Mouse (Mus musculus): Measurements from ENCODE around the gene Slc22a5. TPM values are rescaled to one million over a fixed set of nuclear protein-coding genes. Genes with fewer than 3 reads are reported as not detected.
"Not testable (repeated sequence)": the region's sequence is repeated elsewhere in the genome, so short reads cannot be mapped to it uniquely, and the experiment has no call there.

The Slc22a5 gene
- polyA plus RNA-seq (2014; fragmentation: Nextera tagmentation; extraction: Ambion mirVana): 8.6 and 8.8 TPM in 2 replicates

GRCm38 (mm10) chr11:53891505-53892451 lies at the start of gene Slc22a5:
Gene Slc22a5 (minus strand): TSS chr11:53891660.
- H3K27ac ChIP-seq (replicated peaks; ENCODE audit: low read depth, low read length): peak within 1 kb of the TSS; percentile 37; the same call in 1 of the 2 replicates
- ATAC-seq (ENCODE audit: low FRiP score, low TSS enrichment): peak; percentile 98

GRCm38 (mm10) chr11:53931944-53932318 lies 40.5 kb upstream of the Slc22a5 start:
- not testable (repeated sequence) for H3K4me1 ChIP-seq (ENCODE audit: control insufficient read depth, insufficient read depth, low read length); H3K4me2 ChIP-seq (ENCODE audit: low read length); DNase-seq; H3K9ac ChIP-seq (replicated peaks; ENCODE audit: low read length); H3K4me3 ChIP-seq (replicated peaks; ENCODE audit: low read depth, low read length); ATAC-seq (ENCODE audit: low FRiP score, low TSS enrichment); H3K27me3 ChIP-seq (ENCODE audit: control insufficient read depth, insufficient read depth, low read length); H3K27ac ChIP-seq (replicated peaks; ENCODE audit: low read depth, low read length); H3K9me3 ChIP-seq (ENCODE audit: control insufficient read depth, low read length); H3K36me3 ChIP-seq (ENCODE audit: control insufficient read depth, insufficient read depth, low read length)
- 77% methylated on average over 4 of the region's 4 CpGs for WGBS

More at GRCm38 (mm10) chr11:53891505-53892451, at the start of gene Slc22a5:
- Histone ChIP-seq H3K9ac (replicated peaks; ENCODE audit: low read length) (peak within 1 kb of the TSS; percentile 65), H3K4me3 (replicated peaks; ENCODE audit: low read depth, low read length) (peak within 1 kb of the TSS; percentile 55), H3K36me3 (ENCODE audit: control insufficient read depth, insufficient read depth, low read length) (no peaks in the 10 kb centered on the region), H3K9me3 (ENCODE audit: control insufficient read depth, low read length) (no peaks in the 10 kb centered on the region), H3K4me2 (ENCODE audit: low read length) (peak within 1 kb of the TSS; percentile 76), H3K27me3 (ENCODE audit: control insufficient read depth, insufficient read depth, low read length) (no peaks in the 10 kb centered on the region), H3K4me1 (ENCODE audit: control insufficient read depth, insufficient read depth, low read length) (peaks cover 11% of the 10 kb centered on the region; the same call in 1 of the 2 replicates)
- 3% methylated on average over 63 of the region's 63 CpGs for WGBS
- DNase-seq: peak; percentile 98

GRCm38 (mm10) chr11:53931091-53931943 lies 39.9 kb upstream of the Slc22a5 start:
- Histone ChIP-seq H3K4me1 (ENCODE audit: control insufficient read depth, insufficient read depth, low read length) (no peaks in the 10 kb centered on the region), H3K9me3 (ENCODE audit: control insufficient read depth, low read length) (no peaks in the 10 kb centered on the region), H3K27ac (replicated peaks; ENCODE audit: low read depth, low read length) (no peak overlapping the region), H3K36me3 (ENCODE audit: control insufficient read depth, insufficient read depth, low read length) (no peaks in the 10 kb centered on the region), H3K27me3 (ENCODE audit: control insufficient read depth, insufficient read depth, low read length) (no peaks in the 10 kb centered on the region), H3K4me3 (replicated peaks; ENCODE audit: low read depth, low read length) (no peak overlapping the region), H3K4me2 (ENCODE audit: low read length) (no peak overlapping the region), H3K9ac (replicated peaks; ENCODE audit: low read length) (no peak overlapping the region)
- no peak for ATAC-seq (ENCODE audit: low FRiP score, low TSS enrichment)
- DNase-seq: peak; percentile 79
- WGBS: 36% methylated on average over 17 of the region's 17 CpGs

- no peaks in the 10 kb centered on the region for H3K36me3 ChIP-seq (ENCODE audit: control insufficient read depth, insufficient read depth, low read length)
- H3K4me3 ChIP-seq (replicated peaks; ENCODE audit: low read depth, low read length): no peak overlapping the region
- no peak overlapping the region for H3K4me2 ChIP-seq (ENCODE audit: low read length)
- no peaks in the 10 kb centered on the region for H3K27me3 ChIP-seq (ENCODE audit: control insufficient read depth, insufficient read depth, low read length)
- no peak for ATAC-seq (ENCODE audit: low FRiP score, low TSS enrichment)
- no peaks in the 10 kb centered on the region for H3K4me1 ChIP-seq (ENCODE audit: control insufficient read depth, insufficient read depth, low read length)
- no peak overlapping the region for H3K27ac ChIP-seq (replicated peaks; ENCODE audit: low read depth, low read length)
- no peak overlapping the region for H3K9ac ChIP-seq (replicated peaks; ENCODE audit: low read length)
- WGBS: 72% methylated on average over 3 of the region's 3 CpGs
- no peak for DNase-seq
- H3K9me3 ChIP-seq (ENCODE audit: control insufficient read depth, low read length): no peaks in the 10 kb centered on the region
Measured at GRCm38 (mm10) chr11:53929741-53930140, 38.3 kb upstream of the Slc22a5 start.

- H3K4me3 ChIP-seq (replicated peaks; ENCODE audit: low read depth, low read length): no peak overlapping the region
- no peaks in the 10 kb centered on the region for H3K27me3 ChIP-seq (ENCODE audit: control insufficient read depth, insufficient read depth, low read length)
- 89% methylated on average over 3 of the region's 3 CpGs for WGBS
- H3K9ac ChIP-seq (replicated peaks; ENCODE audit: low read length): no peak overlapping the region
- H3K4me2 ChIP-seq (ENCODE audit: low read length): no peak overlapping the region
- H3K4me1 ChIP-seq (ENCODE audit: control insufficient read depth, insufficient read depth, low read length): no peaks in the 10 kb centered on the region
- no peak for ATAC-seq (ENCODE audit: low FRiP score, low TSS enrichment)
- no peaks in the 10 kb centered on the region for H3K36me3 ChIP-seq (ENCODE audit: control insufficient read depth, insufficient read depth, low read length)
- H3K27ac ChIP-seq (replicated peaks; ENCODE audit: low read depth, low read length): no peak overlapping the region
- H3K9me3 ChIP-seq (ENCODE audit: control insufficient read depth, low read length): no peaks in the 10 kb centered on the region
- no peak for DNase-seq
Measured at GRCm38 (mm10) chr11:53928585-53928984, 37.1 kb upstream of the Slc22a5 start.

- 92% methylated on average over 5 of the region's 5 CpGs for WGBS
Measured at GRCm38 (mm10) chr11:53926303-53926702, 34.8 kb upstream of the Slc22a5 start.

GRCm38 (mm10) chr11:53918851-53919250 lies 27.4 kb upstream of the Slc22a5 start:
- Histone ChIP-seq H3K9me3 (ENCODE audit: control insufficient read depth, low read length) (no peaks in the 10 kb centered on the region), H3K4me1 (ENCODE audit: control insufficient read depth, insufficient read depth, low read length) (no peaks in the 10 kb centered on the region), H3K4me2 (ENCODE audit: low read length) (no peak overlapping the region), H3K27ac (replicated peaks; ENCODE audit: low read depth, low read length) (no peak overlapping the region), H3K27me3 (ENCODE audit: control insufficient read depth, insufficient read depth, low read length) (no peaks in the 10 kb centered on the region), H3K9ac (replicated peaks; ENCODE audit: low read length) (no peak overlapping the region), H3K4me3 (replicated peaks; ENCODE audit: low read depth, low read length) (no peak overlapping the region), H3K36me3 (ENCODE audit: control insufficient read depth, insufficient read depth, low read length) (no peaks in the 10 kb centered on the region)
- WGBS: 97% methylated on average over 4 of the region's 4 CpGs
- no peak for ATAC-seq (ENCODE audit: low FRiP score, low TSS enrichment)
- DNase-seq: no peak

More at GRCm38 (mm10) chr11:53926303-53926702, 34.8 kb upstream of the Slc22a5 start:
- Histone ChIP-seq H3K36me3 (ENCODE audit: control insufficient read depth, insufficient read depth, low read length) (no peaks in the 10 kb centered on the region), H3K4me2 (ENCODE audit: low read length) (no peak overlapping the region), H3K4me3 (replicated peaks; ENCODE audit: low read depth, low read length) (no peak overlapping the region), H3K27me3 (ENCODE audit: control insufficient read depth, insufficient read depth, low read length) (no peaks in the 10 kb centered on the region), H3K9ac (replicated peaks; ENCODE audit: low read length) (no peak overlapping the region), H3K4me1 (ENCODE audit: control insufficient read depth, insufficient read depth, low read length) (no peaks in the 10 kb centered on the region), H3K27ac (replicated peaks; ENCODE audit: low read depth, low read length) (no peak overlapping the region), H3K9me3 (ENCODE audit: control insufficient read depth, low read length) (no peaks in the 10 kb centered on the region)
- ATAC-seq (ENCODE audit: low FRiP score, low TSS enrichment) (no peak), DNase-seq (no peak)

GRCm38 (mm10) chr11:53911011-53911410 lies 19.6 kb upstream of the Slc22a5 start:
- H3K4me3 ChIP-seq (replicated peaks; ENCODE audit: low read depth, low read length): no peak overlapping the region
- H3K36me3 ChIP-seq (ENCODE audit: control insufficient read depth, insufficient read depth, low read length): no peaks in the 10 kb centered on the region
- H3K27me3 ChIP-seq (ENCODE audit: control insufficient read depth, insufficient read depth, low read length): no peaks in the 10 kb centered on the region
- no peak overlapping the region for H3K27ac ChIP-seq (replicated peaks; ENCODE audit: low read depth, low read length)
- ATAC-seq (ENCODE audit: low FRiP score, low TSS enrichment) (no peak), DNase-seq (no peak)
- 87% methylated on average over 4 of the region's 4 CpGs for WGBS
- no peak overlapping the region for H3K4me2 ChIP-seq (ENCODE audit: low read length)
- no peaks in the 10 kb centered on the region for H3K4me1 ChIP-seq (ENCODE audit: control insufficient read depth, insufficient read depth, low read length)
- no peaks in the 10 kb centered on the region for H3K9me3 ChIP-seq (ENCODE audit: control insufficient read depth, low read length)
- H3K9ac ChIP-seq (replicated peaks; ENCODE audit: low read length): no peak overlapping the region

Measured in midbrain, embryonic 14.5 days (tissue).